Mouse (Mus musculus): ENCODE measurements around the gene Rpl5.
"Not testable (repeated sequence)": the region's sequence is repeated elsewhere in the genome, so short reads cannot be mapped to it uniquely, and the experiment has no call there.

DNA sequence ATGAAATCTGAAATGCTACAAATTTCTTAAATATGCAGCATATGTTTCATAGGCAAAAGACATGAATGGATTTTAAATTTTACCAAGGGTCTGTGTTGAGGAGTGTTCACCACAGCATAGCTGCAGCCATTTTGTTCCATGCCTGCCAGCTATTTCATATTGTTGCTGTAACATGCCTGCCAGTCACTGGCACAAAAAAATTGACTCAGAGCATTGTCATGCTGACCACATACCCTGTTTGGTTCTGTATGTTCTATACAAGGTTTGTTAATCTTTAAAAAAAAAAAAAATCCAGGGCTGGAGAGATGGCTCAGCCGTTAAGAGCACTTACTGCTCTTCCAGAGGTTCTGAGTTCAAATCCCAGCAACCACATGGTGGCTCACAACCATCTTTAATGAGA, 38.2 kb downstream of the Rpl5 start:
- not testable (repeated sequence) for TF ChIP-seq CTCF (IDR thresholded peaks at IDR 0.05; ENCODE audit: extremely low read depth, insufficient read length, insufficient replicate concordance, low read depth, low read length); POLR2A (IDR thresholded peaks at IDR 0.05; ENCODE audit: low read depth, low read length)

All from small intestine, adult 2 months (tissue).